Mouse (Mus musculus) E14TG2a.4 (cell line): ENCODE data around the gene Cdca4.

Experiments
- NANOG ChIP-seq: IDR thresholded peaks from 2 replicates; pipeline ENCODE4 v1.6.1; 2014; ENCODE audit warnings: borderline replicate concordance, low read length, mixed read lengths
- POU5F1 ChIP-seq: IDR thresholded peaks from 2 replicates; pipeline ENCODE4 v1.6.1; 2014; ENCODE audit warnings: low read length, borderline replicate concordance

- TF ChIP-seq NANOG (no peak), POU5F1 (no peak)
These were observed 35.4 kb downstream of the Cdca4 start for GRCm38 (mm10) chr12:112793601-112794355.
